Mouse (Mus musculus) ES-E14 (cell line): ENCODE results near the gene Tns3. TPM values are rescaled to one million over a fixed set of nuclear protein-coding genes. Genes with fewer than 3 reads are reported as not detected.

Experiments used
- DNase-seq: peaks from one replicate; pipeline ENCODE4 v3.0.0-alpha.2; 2013; ENCODE audit warnings: low read depth, low spot score
- H3K27ac ChIP-seq: 2 replicates; pipeline ENCODE4 v1.5.1; 2012; ENCODE audit warnings: low read depth, mild to moderate bottlenecking, low read length, moderate library complexity, mixed read lengths; ENCODE audit not compliant: poor library complexity, insufficient read depth, severe bottlenecking
- H3K36me3 ChIP-seq: 2 replicates; pipeline ENCODE4 v1.6.1; 2012; ENCODE audit warnings: mild to moderate bottlenecking, low read length, moderate library complexity, mixed read lengths; ENCODE audit not compliant: control insufficient read depth, poor library complexity, insufficient read depth, severe bottlenecking
- H3K4me1 ChIP-seq, 2 experiments: fragments of 150-350 bp in 1 of 2; sonication (generic) in 1 of 2; 2 replicates each; pipeline ENCODE4 v1.6.1; 2012; ENCODE audit warnings: low read length in 2 of 2, mild to moderate bottlenecking in 1 of 2, mixed read lengths in 1 of 2; ENCODE audit not compliant: control insufficient read depth in 2 of 2, insufficient read depth in 2 of 2, poor library complexity in 1 of 2
- H3K4me3 ChIP-seq, 2 experiments: fragments of 150-350 bp in 1 of 2; sonication (generic) in 1 of 2; 2 replicates each; pipeline ENCODE4 v1.5.1; 2012; ENCODE audit warnings: low read length in 2 of 2, low read depth in 1 of 2, mild to moderate bottlenecking in 1 of 2, mixed read lengths in 1 of 2; ENCODE audit not compliant: insufficient read depth in 1 of 2, poor library complexity in 1 of 2, severe bottlenecking in 1 of 2
- H3K9ac ChIP-seq: 2 replicates; pipeline ENCODE4 v1.6.1; 2012; ENCODE audit warnings: low read depth, mild to moderate bottlenecking, low read length, mixed read lengths; ENCODE audit not compliant: poor library complexity, insufficient read depth, severe bottlenecking
- H3K9me3 ChIP-seq: fragments of 150-350 bp; sonication (generic); 2 replicates; pipeline ENCODE4 v1.6.1; 2012; ENCODE audit warnings: low read depth, mild to moderate bottlenecking, low read length; ENCODE audit not compliant: control insufficient read depth, insufficient read depth
- CHD2 ChIP-seq: IDR thresholded peaks from 2 replicates; pipeline ENCODE4 v1.6.1; 2014; ENCODE audit warnings: mild to moderate bottlenecking, low read depth, low read length, inconsistent platforms
- HCFC1 ChIP-seq: IDR thresholded peaks from 2 replicates; pipeline ENCODE4 v1.6.1; 2012; ENCODE audit warnings: low read length, inconsistent platforms, borderline replicate concordance; ENCODE audit not compliant: insufficient read depth
- MAFK ChIP-seq: IDR thresholded peaks from 2 replicates; pipeline ENCODE4 v1.6.1; 2014; ENCODE audit warnings: mild to moderate bottlenecking, low read depth, low read length, inconsistent platforms; ENCODE audit not compliant: insufficient read depth
- ZC3H11A ChIP-seq: IDR thresholded peaks from 2 replicates; pipeline ENCODE4 v1.6.1; 2012; ENCODE audit warnings: low read depth, mild to moderate bottlenecking, inconsistent platforms, low read length, borderline replicate concordance
- ZNF384 ChIP-seq: IDR thresholded peaks from 2 replicates; pipeline ENCODE4 v1.6.1; 2012; ENCODE audit warnings: low read depth, low read length, inconsistent platforms
- in situ Hi-C, 2 experiments: fragments of 600-800 bp; cut with MboI; formaldehyde crosslinking; loops; one replicate each; pipeline ENCODE4 v1.15.1; 2025; ENCODE audit warnings: low sequenced_read_pairs in 2 of 2, inconsistent platforms in 1 of 2; ENCODE audit not compliant: unreplicated experiment in 2 of 2
- total RNA-seq: library from RNA; depleted of rRNA; stranded (reverse); fragments of 300-350 nt; gene quantifications from 2 replicates; pipeline ENCODE4 v1.2.3, GENCODE M21; 2012

Gene Tns3
- total RNA-seq, 1 experiment: 111 TPM

DNA sequence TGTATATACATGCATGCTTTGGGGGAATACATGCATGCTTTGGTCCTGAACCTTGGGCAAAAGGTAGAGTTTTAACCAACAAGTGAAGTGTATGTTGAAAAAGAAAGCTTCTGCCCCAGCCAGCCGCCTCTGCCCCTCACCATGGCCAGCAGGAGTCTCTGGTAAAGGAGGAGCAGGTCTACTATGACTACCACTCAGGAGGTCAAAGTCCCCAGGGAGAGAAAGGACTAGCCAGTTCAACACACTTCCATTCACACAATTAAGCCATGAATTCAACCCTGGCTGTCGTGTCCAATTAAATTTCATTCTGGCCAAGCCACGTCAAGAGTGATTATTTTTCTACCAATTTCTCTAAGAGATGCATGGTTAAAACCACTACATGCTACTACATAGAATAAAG, 81.2 kb downstream of the Tns3 start:
- in situ Hi-C loops: no loop called here
- Histone ChIP-seq H3K36me3 (peaks cover 15% of the 10 kb centered on the region; the same call in 1 of the 2 replicates), H3K27ac (peak overlapping the region; percentile 66; the same call in 1 of the 2 replicates), H3K4me1 (peaks cover 29 to 44% of the 10 kb centered on the region in 2 experiments), H3K9me3 (no peaks in the 10 kb centered on the region), H3K4me3 (no peak overlapping the region), H3K9ac (peak overlapping the region; percentile 13; the same call in 1 of the 2 replicates)
- DNase-seq: no peak
- no peak for TF ChIP-seq MAFK
- no peak for TF ChIP-seq ZC3H11A
- TF ChIP-seq ZNF384: no peak
- TF ChIP-seq HCFC1: no peak
- no peak for TF ChIP-seq CHD2

DNA sequence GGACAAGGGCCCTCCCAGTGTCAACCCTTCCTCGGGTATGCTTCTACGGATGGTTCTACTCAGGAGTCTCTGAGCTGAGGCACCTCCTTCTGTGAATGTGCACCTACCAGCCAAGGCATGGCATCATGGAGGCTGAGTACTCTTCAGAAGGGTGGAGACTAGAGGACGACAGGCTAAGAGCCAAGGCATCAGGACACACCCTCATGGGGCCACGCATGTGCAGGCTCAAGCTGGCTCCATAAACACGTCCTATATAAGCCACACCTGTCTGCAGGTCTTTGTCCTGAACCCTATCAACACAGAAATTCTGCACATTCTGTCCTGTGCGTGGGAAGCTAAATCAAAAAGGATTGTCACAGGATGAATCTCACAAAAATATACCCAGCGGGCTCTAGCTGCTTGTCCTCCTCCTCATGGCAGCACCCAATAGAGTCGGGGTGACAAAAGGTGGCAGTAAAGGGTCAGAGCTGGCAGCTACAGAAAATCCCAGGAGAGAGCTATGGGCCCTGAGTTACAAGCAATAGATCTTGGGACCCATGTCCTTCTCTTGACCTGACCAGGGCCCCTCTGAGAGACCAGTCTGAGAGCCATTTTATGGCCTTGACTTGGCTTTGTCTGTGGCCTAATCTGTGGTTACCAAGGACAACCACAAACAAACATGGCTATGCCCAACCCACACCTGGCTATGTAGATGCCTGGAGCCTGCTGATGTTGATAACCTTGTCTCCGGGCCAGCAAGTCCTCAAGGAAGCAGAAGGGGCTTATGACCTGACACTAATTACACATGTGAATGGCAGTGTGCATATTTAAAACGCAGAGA, 82.0 kb downstream of the Tns3 start:
- Histone ChIP-seq H3K4me3 (no peak overlapping the region), H3K36me3 (peaks cover 19% of the 10 kb centered on the region; the same call in 1 of the 2 replicates), H3K27ac (no peak overlapping the region), H3K9ac (no peak overlapping the region), H3K4me1 (peaks cover 26 to 44% of the 10 kb centered on the region in 2 experiments), H3K9me3 (no peaks in the 10 kb centered on the region)
- no peak for DNase-seq
- TF ChIP-seq ZNF384 (no peak), CHD2 (no peak), ZC3H11A (no peak), MAFK (no peak), HCFC1 (no peak)
- in situ Hi-C loops: no loop called here

DNA sequence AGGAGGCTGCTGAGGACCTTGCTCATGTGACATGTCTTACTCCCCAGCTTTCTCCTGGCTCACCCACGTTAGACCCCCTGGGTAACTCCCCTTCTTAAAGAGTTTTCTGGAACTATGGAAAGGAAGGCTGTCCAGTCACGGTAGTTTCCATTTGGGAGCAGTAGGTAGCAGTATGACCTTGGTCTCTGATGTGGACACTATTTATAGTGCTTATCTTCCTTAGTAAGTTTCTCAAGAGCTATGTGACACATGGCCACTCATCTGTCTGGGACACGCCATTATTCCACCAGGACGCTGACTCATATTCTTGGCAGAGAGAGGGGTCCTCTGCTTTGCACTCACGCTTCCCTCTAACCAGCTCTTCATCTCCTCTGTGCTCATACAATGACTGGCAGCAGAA, 84.5 kb downstream of the Tns3 start:
- no peaks in the 10 kb centered on the region for H3K9me3 ChIP-seq
- peaks cover 20 to 41% of the 10 kb centered on the region in 2 experiments for H3K4me1 ChIP-seq
- no peak for TF ChIP-seq HCFC1
- TF ChIP-seq ZNF384: no peak
- no peak for TF ChIP-seq CHD2
- no peak for TF ChIP-seq ZC3H11A
- no peak for TF ChIP-seq MAFK
- peaks cover 30% of the 10 kb centered on the region; the same call in 1 of the 2 replicates for H3K36me3 ChIP-seq
- H3K27ac ChIP-seq: peak overlapping the region; percentile 24; the same call in 1 of the 2 replicates
- no peak overlapping the region for H3K4me3 ChIP-seq
- H3K9ac ChIP-seq: peak overlapping the region; percentile 8; the same call in 1 of the 2 replicates
- DNase-seq: no peak
- in situ Hi-C loops: no loop called here

- DNase-seq: peak; percentile 86
- Histone ChIP-seq H3K36me3 (peaks cover 51% of the 10 kb centered on the region), H3K27ac (peak overlapping the region; percentile 99), H3K4me3 (peak overlapping the region in 1 of 2 experiments; percentile 52; a peak in 2 of 4 replicates), H3K9ac (peak overlapping the region; percentile 80), H3K4me1 (peaks cover 11 to 32% of the 10 kb centered on the region in 2 experiments), H3K9me3 (no peaks in the 10 kb centered on the region)
- in situ Hi-C loops: no loop called here
- TF ChIP-seq MAFK (peak; percentile 97), CHD2 (peak; percentile 57; the same call in 1 of the 2 replicates), HCFC1 (no peak; the same call in 1 of the 2 replicates)
Measured at GRCm38 (mm10) chr11:8575217-8576180, 88.8 kb downstream of the Tns3 start.
